Mouse (Mus musculus) stomach, embryonic 16.5 days (tissue): ENCODE measurements around the gene Flvcr1. TPM values are rescaled to one million over a fixed set of nuclear protein-coding genes. Genes with fewer than 3 reads are reported as not detected.
"Not testable (repeated sequence)": the region's sequence is repeated elsewhere in the genome, so short reads cannot be mapped to it uniquely, and the experiment has no call there.

Experiments
- ATAC-seq: fragments of 200-750 bp; cut with Nextera tagmentation; 2 replicates; pipeline ENCODE4 v1.8.0; 2017; ENCODE audit warnings: moderate number of reproducible peaks, moderate TSS enrichment; ENCODE audit not compliant: insufficient read depth, low FRiP score
- H3K27ac ChIP-seq: fragments of 300-500 bp; sonication (generic); 2 replicates; pipeline ENCODE4 v1.5.1; 2014; ENCODE audit warnings: low read length
- H3K27me3 ChIP-seq: fragments of 300-500 bp; sonication (generic); 2 replicates; pipeline ENCODE4 v1.6.1; 2014; ENCODE audit warnings: low read length, control low read depth, mixed read lengths; ENCODE audit not compliant: control insufficient read depth, insufficient read depth
- H3K36me3 ChIP-seq: fragments of 300-500 bp; sonication (generic); 2 replicates; pipeline ENCODE4 v1.6.1; 2014; ENCODE audit warnings: low read length; ENCODE audit not compliant: control insufficient read depth, insufficient read depth
- H3K4me1 ChIP-seq: fragments of 300-500 bp; sonication (generic); 2 replicates; pipeline ENCODE4 v1.6.1; 2014; ENCODE audit warnings: low read length, control low read depth, mixed read lengths; ENCODE audit not compliant: control insufficient read depth, insufficient read depth
- H3K4me2 ChIP-seq: fragments of 300-500 bp; sonication (generic); 2 replicates; pipeline ENCODE4 v1.6.1; 2014; ENCODE audit warnings: low read depth, low read length, mixed read lengths
- H3K4me3 ChIP-seq: fragments of 300-500 bp; sonication (generic); replicated peaks from 2 replicates; pipeline ENCODE4 v1.5.1; 2014; ENCODE audit warnings: mild to moderate bottlenecking, low read length
- H3K9ac ChIP-seq: fragments of 300-500 bp; sonication (generic); 2 replicates; pipeline ENCODE4 v1.6.1; 2014; ENCODE audit warnings: low read length
- H3K9me3 ChIP-seq: fragments of 300-500 bp; sonication (generic); replicated peaks from 2 replicates; pipeline ENCODE4 v1.6.1; 2016; ENCODE audit warnings: low read length, control low read depth; ENCODE audit not compliant: control insufficient read depth
- WGBS: fragments of 180-500 bp; shearing (Covaris S2); extraction: QIAGEN DNeasy Blood & Tissue Kit; methylation state at CpG from one replicate; pipeline ENCODE4 v1.1.7; 2014; 5-methylcytosine and 5-hydroxymethylcytosine counted together
- polyA plus RNA-seq: library from polyadenylated mRNA; unstranded; fragments of >200 nt; fragmentation: Nextera tagmentation; extraction: Ambion mirVana; gene quantifications from 2 replicates; pipeline ENCODE4 v1.2.1, GENCODE M21; 2015

Flvcr1 gene
- polyA plus RNA-seq, 1 experiment from 2014 or later = 5.1 TPM

- Histone ChIP-seq H3K9me3 (no peaks in the 10 kb centered on the region), H3K36me3 (no peaks in the 10 kb centered on the region), H3K9ac (no peak overlapping the region), H3K4me2 (no peak overlapping the region), H3K27me3 (no peaks in the 10 kb centered on the region), H3K4me1 (no peaks in the 10 kb centered on the region), H3K27ac (no peak overlapping the region), H3K4me3 (no peak overlapping the region)
- ATAC-seq = no peak
- 90% methylated on average over 2 of the region's 2 CpGs for WGBS
These were observed 19.3 kb upstream of the Flvcr1 start for GRCm38 (mm10) chr1:191045264-191045663.

GRCm38 (mm10) chr1:191042688-191043087 is 16.7 kb upstream of the Flvcr1 start:
- H3K27ac ChIP-seq = no peak overlapping the region
- H3K4me2 ChIP-seq = no peak overlapping the region
- 44% methylated on average over 3 of the region's 3 CpGs for WGBS
- no peaks in the 10 kb centered on the region for H3K4me1 ChIP-seq
- H3K27me3 ChIP-seq = no peaks in the 10 kb centered on the region
- no peak for ATAC-seq
- no peaks in the 10 kb centered on the region for H3K36me3 ChIP-seq
- no peak overlapping the region for H3K4me3 ChIP-seq
- H3K9me3 ChIP-seq = no peaks in the 10 kb centered on the region
- no peak overlapping the region for H3K9ac ChIP-seq

DNA sequence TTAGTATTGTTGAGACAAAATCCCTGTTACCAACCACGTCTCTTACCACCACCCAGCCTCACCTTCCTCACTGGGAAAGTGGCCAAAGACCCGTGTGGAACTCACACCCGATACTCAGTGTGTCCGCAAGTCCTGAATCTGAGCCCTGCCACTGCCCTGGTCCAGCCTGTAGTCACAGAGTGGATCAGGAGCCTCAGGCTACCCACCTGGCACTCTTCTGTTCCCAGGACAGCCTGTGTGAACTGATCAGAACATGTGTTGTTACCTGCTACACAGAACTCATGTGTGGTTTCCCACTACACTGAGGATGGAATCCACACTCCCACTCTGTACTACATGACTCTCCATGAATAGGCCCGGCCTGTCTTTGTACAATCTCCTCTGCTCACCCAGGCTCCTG is 16.1 kb upstream of the Flvcr1 start:
- H3K9ac ChIP-seq = no peak overlapping the region
- no peak for ATAC-seq
- H3K4me1 ChIP-seq = no peaks in the 10 kb centered on the region
- H3K4me3 ChIP-seq = no peak overlapping the region
- no peaks in the 10 kb centered on the region for H3K36me3 ChIP-seq
- H3K27ac ChIP-seq = no peak overlapping the region
- WGBS = 75% methylated on average over 5 of the region's 5 CpGs
- no peak overlapping the region for H3K4me2 ChIP-seq
- no peaks in the 10 kb centered on the region for H3K9me3 ChIP-seq
- no peaks in the 10 kb centered on the region for H3K27me3 ChIP-seq

DNA sequence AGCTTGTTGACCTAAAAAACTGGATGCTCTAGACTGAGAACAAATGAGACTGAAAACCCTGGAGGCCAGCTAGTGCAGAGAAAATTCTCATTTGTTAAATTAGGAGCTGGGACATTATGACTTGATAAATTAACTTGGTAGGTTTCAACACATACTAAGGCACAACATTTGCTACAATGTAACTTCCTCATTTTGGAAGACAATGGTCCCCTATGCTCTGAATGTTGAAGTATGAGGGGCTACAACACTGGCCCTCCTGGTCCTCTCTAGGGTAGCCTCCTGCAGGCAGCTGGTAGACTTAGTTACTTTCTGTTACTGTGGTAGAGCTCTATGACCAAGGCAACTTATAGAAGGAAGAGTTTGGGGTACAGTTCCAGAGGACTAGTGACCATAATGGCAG is 15.4 kb upstream of the Flvcr1 start:
- Histone ChIP-seq H3K4me1 (no peaks in the 10 kb centered on the region), H3K27ac (no peak overlapping the region), H3K27me3 (no peaks in the 10 kb centered on the region), H3K4me2 (no peak overlapping the region), H3K4me3 (no peak overlapping the region), H3K36me3 (no peaks in the 10 kb centered on the region), H3K9ac (no peak overlapping the region), H3K9me3 (no peaks in the 10 kb centered on the region)
- no peak for ATAC-seq

- Histone ChIP-seq H3K4me2 (no peak overlapping the region), H3K27me3 (no peaks in the 10 kb centered on the region)
These were observed 12.0 kb upstream of the Flvcr1 start for GRCm38 (mm10) chr1:191037999-191038398.

DNA sequence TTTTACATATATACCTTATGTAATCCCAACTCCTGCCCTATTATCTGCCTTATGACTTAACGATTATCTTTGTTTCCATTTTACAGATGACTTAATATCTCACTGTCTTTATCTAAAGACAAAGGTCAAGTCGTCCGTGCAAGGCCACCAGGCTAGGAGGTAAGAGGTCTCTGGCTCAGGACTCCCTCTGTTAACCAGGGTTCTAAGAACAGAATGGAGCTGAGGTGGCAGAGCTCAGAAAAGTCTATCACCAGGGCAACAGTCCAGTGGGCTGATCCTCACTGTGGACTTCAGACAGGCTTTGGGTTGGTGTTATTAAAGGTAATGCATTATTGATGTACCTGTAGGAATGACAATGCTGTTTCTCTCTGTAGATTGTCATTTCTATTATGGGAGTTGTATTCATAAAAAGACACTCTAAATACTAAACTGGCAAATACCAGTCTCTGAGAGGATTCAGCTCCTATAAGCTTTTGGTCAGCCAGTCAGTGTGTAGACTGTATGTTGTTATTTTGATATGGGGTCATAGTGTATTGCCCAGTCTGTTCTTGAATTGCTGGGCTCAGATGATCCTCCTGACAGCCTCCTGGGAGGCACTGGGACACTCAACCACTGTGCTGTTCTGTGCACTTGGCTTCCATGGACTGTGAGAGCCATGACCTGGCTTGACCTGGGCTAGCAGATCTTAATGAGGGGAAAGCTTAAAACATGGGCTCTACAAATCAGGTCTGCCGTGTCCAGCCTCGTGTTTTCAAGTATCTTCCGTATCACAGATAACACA is 10.8 kb upstream of the Flvcr1 start, which contains the start of gene Spata45:
Gene Spata45, plus strand, starts transcription at position 86 of the 781 bp plus-strand sequence.
- Histone ChIP-seq H3K36me3 (no peaks in the 10 kb centered on the region), H3K27me3 (no peaks in the 10 kb centered on the region), H3K9me3 (no peaks in the 10 kb centered on the region), H3K9ac (no peak within 1 kb of the TSS), H3K4me1 (no peaks in the 10 kb centered on the region), H3K4me3 (no peak within 1 kb of the TSS), H3K27ac (no peak within 1 kb of the TSS), H3K4me2 (no peak within 1 kb of the TSS)
- 70% methylated on average over 6 of the region's 6 CpGs for WGBS
- ATAC-seq = no peak

More at GRCm38 (mm10) chr1:191037999-191038398, 12.0 kb upstream of the Flvcr1 start:
- no peak overlapping the region for H3K9ac ChIP-seq
- no peak overlapping the region for H3K27ac ChIP-seq
- H3K4me1 ChIP-seq = no peaks in the 10 kb centered on the region
- ATAC-seq = no peak
- 90% methylated on average over 4 of the region's 4 CpGs for WGBS
- no peaks in the 10 kb centered on the region for H3K9me3 ChIP-seq
- H3K36me3 ChIP-seq = no peaks in the 10 kb centered on the region
- no peak overlapping the region for H3K4me3 ChIP-seq

DNA sequence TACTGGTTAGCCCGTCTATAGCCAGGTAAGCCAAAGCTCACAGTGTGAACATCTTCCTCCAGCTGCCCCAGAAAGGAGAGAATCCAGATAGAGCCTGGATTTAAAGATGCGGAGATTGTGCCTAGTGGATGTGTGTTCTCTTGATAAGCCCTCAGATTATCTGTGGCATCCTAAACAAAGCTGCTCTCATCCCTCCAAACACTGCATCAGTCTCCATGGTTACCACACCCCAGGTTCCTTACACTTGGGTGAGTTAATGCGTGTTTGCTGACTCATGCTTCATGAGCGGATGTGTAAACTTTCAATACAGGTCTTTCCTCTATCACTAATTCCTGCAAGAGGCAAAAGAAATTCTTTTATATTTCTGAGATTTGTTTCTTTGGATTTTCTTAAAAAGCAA is 9.7 kb upstream of the Flvcr1 start:
- WGBS = 28% methylated on average over 4 of the region's 4 CpGs
- Histone ChIP-seq H3K4me2 (no peak overlapping the region), H3K9ac (no peak overlapping the region), H3K27ac (no peak overlapping the region), H3K4me3 (no peak overlapping the region), H3K9me3 (no peaks in the 10 kb centered on the region), H3K36me3 (no peaks in the 10 kb centered on the region), H3K27me3 (no peaks in the 10 kb centered on the region), H3K4me1 (no peaks in the 10 kb centered on the region)
- no peak for ATAC-seq

DNA sequence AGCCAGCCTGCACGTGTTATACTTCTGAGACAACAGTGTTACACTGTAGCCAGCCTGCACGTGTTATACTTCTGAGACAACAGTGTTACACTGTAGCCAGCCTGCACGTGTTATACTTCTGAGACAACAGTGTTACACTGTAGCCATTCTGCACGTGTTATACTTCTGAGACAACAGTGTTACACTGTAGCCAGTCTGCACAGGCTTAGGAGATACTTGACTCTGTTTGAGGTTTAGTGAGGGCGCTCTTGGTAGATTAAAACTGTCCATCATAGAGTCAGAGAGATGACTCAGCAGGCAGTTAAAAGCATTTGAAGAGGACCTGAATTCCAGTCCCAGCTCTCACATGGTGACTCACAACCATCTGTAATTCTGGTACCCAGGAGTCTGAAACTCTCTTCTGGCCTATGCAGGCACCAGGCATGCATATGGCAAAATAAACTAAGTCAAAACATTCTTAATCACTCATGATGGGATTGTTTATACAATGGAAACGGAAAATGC is 5.0 kb upstream of the Flvcr1 start:
- H3K36me3 ChIP-seq, H3K27me3 ChIP-seq, H3K4me3 ChIP-seq, H3K4me1 ChIP-seq, H3K9me3 ChIP-seq, ATAC-seq, H3K4me2 ChIP-seq, H3K27ac ChIP-seq, H3K9ac ChIP-seq: not testable (repeated sequence)
- 58% methylated on average over 6 of the region's 6 CpGs for WGBS

DNA sequence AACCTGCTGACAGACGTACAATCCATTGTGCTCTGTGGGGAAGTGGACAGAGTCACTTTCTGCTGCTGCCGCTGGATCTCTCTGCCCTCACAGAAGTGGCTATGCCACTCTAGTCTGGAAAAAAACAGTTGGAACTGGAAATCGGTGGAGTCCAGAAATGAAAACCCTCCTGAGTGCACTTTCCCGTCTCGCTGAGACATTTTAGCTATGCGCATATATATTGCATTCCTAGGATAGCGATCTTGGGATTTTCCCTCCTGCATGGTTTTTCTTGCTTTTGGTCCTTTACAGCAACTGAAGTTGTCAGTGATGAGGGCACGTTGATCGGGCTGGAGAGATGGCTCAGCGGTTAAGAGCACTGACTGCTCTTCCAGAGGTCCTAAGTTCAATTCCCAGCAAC is 4.2 kb upstream of the Flvcr1 start:
- H3K4me3 ChIP-seq = no peak overlapping the region
- H3K9me3 ChIP-seq = no peaks in the 10 kb centered on the region
- H3K27ac ChIP-seq = no peak overlapping the region
- no peak for ATAC-seq
- H3K4me2 ChIP-seq = no peak overlapping the region
- H3K27me3 ChIP-seq = no peaks in the 10 kb centered on the region
- H3K36me3 ChIP-seq = no peaks in the 10 kb centered on the region
- WGBS = 61% methylated on average over 10 of the region's 10 CpGs
- no peak overlapping the region for H3K9ac ChIP-seq
- H3K4me1 ChIP-seq = peaks cover 9% of the 10 kb centered on the region
